8 mouse cellular contexts compared by ENCODE assay signal in the genomic region with DNA sequence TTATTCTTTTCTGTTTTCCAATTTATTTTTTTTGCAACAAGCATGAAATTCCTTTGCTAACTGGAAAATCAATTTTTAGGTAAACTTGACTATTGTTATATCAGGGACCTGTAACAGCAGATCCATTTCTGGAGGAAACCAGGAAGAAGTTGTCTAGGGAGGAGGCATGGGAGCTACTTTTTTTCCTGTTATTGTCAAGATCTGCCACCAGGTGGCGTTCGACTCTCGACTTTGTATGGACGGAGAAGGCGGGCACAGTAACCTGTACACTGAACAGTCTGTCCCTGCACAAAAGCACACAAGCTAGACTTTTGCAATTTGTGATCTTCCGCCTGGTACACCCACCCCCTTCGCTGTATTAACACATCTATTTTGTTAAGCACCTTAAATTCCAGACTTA. TPM values are rescaled to one million over a fixed set of nuclear protein-coding genes. Genes with fewer than 3 reads are reported as not detected.
DNase-seq lines count a peak whose midpoint lies in the region; ATAC-seq and TF ChIP-seq lines count a peak whose summit lies in the region.

No protein-coding gene starts in this region.

- dilution Hi-C loops in CH12.LX (cut with MboI; ENCODE audit: extremely low pct_ligation_motif_present, extremely low pct_unique_long_range_greater_than_20kb, low sequenced_read_pairs) = no loop called here

- 3% methylated on average over 7 of the region's 7 CpGs for WGBS in forebrain, embryonic 10.5 days
- WGBS in forebrain, embryonic 16.5 days = 3% methylated on average over 7 of the region's 7 CpGs
- WGBS in forebrain, postnatal 0 days = 2% methylated on average over 7 of the region's 7 CpGs

- no peaks in the 10 kb centered on the region for H3K36me3 ChIP-seq in forebrain, embryonic 10.5 days (replicated peaks)
- H3K36me3 ChIP-seq in forebrain, embryonic 16.5 days (ENCODE audit: control insufficient read depth, insufficient read depth) = no peaks in the 10 kb centered on the region
- H3K36me3 ChIP-seq in CH12.LX (replicated peaks in 1 of 2; ENCODE audit: control insufficient read depth in 1 of 2, insufficient read depth in 1 of 2, low read length in 1 of 2) = no peaks in the 10 kb centered on the region
- H3K36me3 ChIP-seq in forebrain, postnatal 0 days (ENCODE audit: insufficient read depth) = no peaks in the 10 kb centered on the region

- peaks cover 16% of the 10 kb centered on the region for H3K4me1 ChIP-seq in forebrain, embryonic 10.5 days
- H3K4me1 ChIP-seq in forebrain, embryonic 16.5 days (replicated peaks; ENCODE audit: control insufficient read depth, insufficient read depth, low read length) = peaks cover 5% of the 10 kb centered on the region
- peaks cover 0 to 3% of the 10 kb centered on the region in 2 experiments; a peak in 2 of 4 replicates for H3K4me1 ChIP-seq in CH12.LX (ENCODE audit: control insufficient read depth in 1 of 2, insufficient read depth in 2 of 2)
- 0 out of 2 replicates have a peak, but pooled peaks cover 5% of the 10 kb centered on the region for H3K4me1 ChIP-seq in forebrain, postnatal 0 days (ENCODE audit: insufficient read depth)

- H3K4me2 ChIP-seq in forebrain, embryonic 16.5 days (ENCODE audit: low read length) = no peak overlapping the region
- H3K4me2 ChIP-seq in CH12.LX (ENCODE audit: insufficient read depth, low read depth, poor library complexity, severe bottlenecking) = no peak overlapping the region
- no peak overlapping the region for H3K4me2 ChIP-seq in forebrain, postnatal 0 days (ENCODE audit: low read depth)

- peak; percentile 67 for TF ChIP-seq RAD21 in CH12.LX (IDR thresholded peaks at IDR 0.05; ENCODE audit: low read depth, low read length)

- no peak overlapping the region for H3K9ac ChIP-seq in forebrain, embryonic 16.5 days (replicated peaks; ENCODE audit: low read depth, low read length)
- no peak overlapping the region for H3K9ac ChIP-seq in CH12.LX (ENCODE audit: insufficient read depth, low read depth)
- H3K9ac ChIP-seq in forebrain, postnatal 0 days = no peak overlapping the region

- H3K27ac ChIP-seq in forebrain, embryonic 10.5 days = no peak overlapping the region
- no peak overlapping the region for H3K27ac ChIP-seq in forebrain, embryonic 16.5 days (ENCODE audit: low read length)
- no peak overlapping the region for H3K27ac ChIP-seq in CH12.LX (ENCODE audit: insufficient read depth, low read depth)
- H3K27ac ChIP-seq in forebrain, postnatal 0 days (ENCODE audit: low read depth, low read length) = no peak overlapping the region

- no peaks in the 10 kb centered on the region for H3K79me2 ChIP-seq in CH12.LX (replicated peaks; ENCODE audit: control insufficient read depth, extremely low read depth, insufficient read depth, poor library complexity, severe bottlenecking)

- ATAC-seq in forebrain, embryonic 16.5 days = no peak
- ATAC-seq in forebrain, postnatal 0 days = 0 out of 2 replicates have a peak, but pooled peaks have one; percentile 10

- no peak for TF ChIP-seq POLR2A in CH12.LX (IDR thresholded peaks at IDR 0.05; ENCODE audit: low read depth, low read length)

- no peaks in the 10 kb centered on the region for H3K9me3 ChIP-seq in forebrain, embryonic 10.5 days
- no peaks in the 10 kb centered on the region for H3K9me3 ChIP-seq in forebrain, embryonic 16.5 days (ENCODE audit: control insufficient read depth, low read length)
- no peaks in the 10 kb centered on the region for H3K9me3 ChIP-seq in CH12.LX (replicated peaks; ENCODE audit: low read length)
- H3K9me3 ChIP-seq in forebrain, postnatal 0 days (ENCODE audit: low read length) = no peaks in the 10 kb centered on the region

- no peak for TF ChIP-seq EP300 in CH12.LX (IDR thresholded peaks at IDR 0.05; ENCODE audit: low read length)

- TF ChIP-seq CTCF in CH12.LX (conservative IDR thresholded peaks at IDR 0.05 in 1 of 2, IDR thresholded peaks at IDR 0.05 in 1 of 2; ENCODE audit: low read depth in 2 of 2, low read length in 2 of 2) = peak; percentile 59 to 81
- TF ChIP-seq CTCF in forebrain, postnatal 0 days (IDR thresholded peaks at IDR 0.05; ENCODE audit: low read depth) = peak; percentile 82

- H3K4me3 ChIP-seq in forebrain, embryonic 10.5 days = no peak overlapping the region
- no peak overlapping the region for H3K4me3 ChIP-seq in forebrain, embryonic 16.5 days (replicated peaks; ENCODE audit: low read length)
- H3K4me3 ChIP-seq in CH12.LX (replicated peaks in 1 of 3; ENCODE audit: low read depth in 2 of 3, low read length in 2 of 3, poor library complexity in 1 of 3) = no peak overlapping the region
- H3K4me3 ChIP-seq in forebrain, postnatal 0 days (ENCODE audit: low read depth, low read length) = no peak overlapping the region

- peak; percentile 67 for DNase-seq in forebrain, embryonic 10.5 days (ENCODE audit: extremely low spot score, low spot score)
- peak; percentile 69 for DNase-seq in CH12.LX (ENCODE audit: extremely low read depth)
- peak; percentile 65 for DNase-seq in c-Kit-positive CD71-negative TER-119-negative erythroid progenitor cells, embryonic 14.5 days (ENCODE audit: low read depth)
- peak; percentile 83 for DNase-seq in forebrain, postnatal 0 days
- peak; percentile 67 to 79 for DNase-seq in kidney, postnatal 36 days
- peak; percentile 59 for DNase-seq in lung, postnatal 25 days (ENCODE audit: low spot score)
- peak; percentile 37 for DNase-seq in skeletal muscle tissue, adult 2 months (ENCODE audit: low read depth, low spot score)

- in situ Hi-C loops in CH12.LX (cut with MboI; ENCODE audit: low pct_ligation_motif_present, low pct_unique_long_range_greater_than_20kb, low sequenced_read_pairs) = no loop called here

- H3K27me3 ChIP-seq in forebrain, embryonic 10.5 days (ENCODE audit: poor library complexity, severe bottlenecking) = peaks cover 38% of the 10 kb centered on the region
- H3K27me3 ChIP-seq in forebrain, embryonic 16.5 days (replicated peaks; ENCODE audit: control insufficient read depth, insufficient read depth, low read length) = no peaks in the 10 kb centered on the region
- peaks cover 51% of the 10 kb centered on the region for H3K27me3 ChIP-seq in CH12.LX (replicated peaks)
- H3K27me3 ChIP-seq in forebrain, postnatal 0 days (ENCODE audit: insufficient read depth, low read length) = no peaks in the 10 kb centered on the region; the same call in 1 of the 2 replicates

TF ChIP-seq in CH12.LX, 34 proteins besides CTCF, POLR2A, EP300 and RAD21:
- TF ChIP-seq SMC3 (IDR thresholded peaks at IDR 0.05; ENCODE audit: low read depth, low read length) (peak; percentile 78), ZC3H11A (IDR thresholded peaks at IDR 0.05; ENCODE audit: low read depth, low read length) (no peak), ELF1 (IDR thresholded peaks at IDR 0.05; ENCODE audit: low read depth, low read length) (peak; percentile 57; the same call in 1 of the 2 replicates)

RNA-seq across cellular contexts. Expression of a gene that starts 4.2 kb away (rescaled TPM):
- 0.75 and 0.95 TPM in 2 replicates for polyA plus RNA-seq in forebrain, embryonic 10.5 days (2016; fragmentation: Nextera tagmentation; extraction: Ambion mirVana)
- 2.5 and 3.2 TPM in 2 replicates for polyA plus RNA-seq in forebrain, embryonic 16.5 days (2015; fragmentation: Nextera tagmentation; extraction: Ambion mirVana)
- total RNA-seq in CH12.LX (2012; rRNA removed) (0.04 and 0.21 TPM in 2 replicates), CH12.LX (2014; rRNA removed) (0.11 TPM in 1 of 2 replicates, not detected in the other)
- 0.31 TPM in 1 of 2 replicates, not detected in the other for polyA plus RNA-seq in CH12.LX (2012; ENCODE audit: insufficient read length, low read depth)
- total RNA-seq in forebrain, postnatal 0 days (2014; rRNA removed) = 6.9 and 9.2 TPM in 2 replicates
- 6.4 and 7.2 TPM in 2 replicates for polyA plus RNA-seq in forebrain, postnatal 0 days (2015; fragmentation: Nextera tagmentation; extraction: Ambion mirVana)
